In the genomic region with DNA sequence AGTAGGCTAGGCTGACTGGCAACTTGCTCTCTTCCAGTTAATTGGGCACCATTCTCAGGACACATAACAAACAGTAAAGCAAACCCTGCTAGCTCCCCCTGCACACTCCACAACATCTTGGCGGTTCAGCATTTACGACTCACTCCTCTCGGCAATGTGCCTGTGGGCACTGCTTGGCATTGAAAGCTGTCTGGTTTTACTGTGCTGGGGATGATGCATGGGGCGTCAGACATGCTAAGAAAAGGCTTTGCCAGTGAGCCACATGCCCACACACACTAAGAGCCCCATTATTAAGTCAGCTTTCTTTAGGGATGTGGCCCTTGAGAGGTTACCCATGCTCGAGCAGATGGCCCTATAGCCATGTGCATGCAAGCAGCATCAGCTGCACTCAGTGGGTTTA, we compare ENCODE assay signal across 26 mouse cellular contexts.
DNase-seq lines count a peak whose midpoint lies in the region; ATAC-seq and TF ChIP-seq lines count a peak whose summit lies in the region.
"Had no signal": no experiment of that assay in that cellular context is flagged by ENCODE, and none has a peak within 500 bp of the region (broad histone marks: within the 10 kb centered on the region; RNA-seq: fewer than 3 reads in every experiment).

No protein-coding gene starts in this region.

- 57% methylated on average over 5 of the region's 5 CpGs for WGBS in forebrain, embryonic 14.5 days
- WGBS in forebrain, embryonic 13.5 days: 58% methylated on average over 5 of the region's 5 CpGs
- 84% methylated on average over 5 of the region's 5 CpGs for WGBS in lung, embryonic 15.5 days
- 51% methylated on average over 5 of the region's 5 CpGs for WGBS in limb, embryonic 12.5 days

- no peaks in the 10 kb centered on the region for H3K9me3 ChIP-seq in forebrain, embryonic 14.5 days (replicated peaks; ENCODE audit: control insufficient read depth, low read length)
- no peaks in the 10 kb centered on the region for H3K9me3 ChIP-seq in forebrain, embryonic 13.5 days (replicated peaks)
- no peaks in the 10 kb centered on the region for H3K9me3 ChIP-seq in lung, embryonic 15.5 days
- no peaks in the 10 kb centered on the region for H3K9me3 ChIP-seq in limb, embryonic 12.5 days
- H3K9me3 ChIP-seq: embryonic facial prominence, embryonic 12.5 days; heart, embryonic 10.5 days; hindbrain, embryonic 12.5 days; intestine, embryonic 15.5 days; kidney, embryonic 15.5 days; midbrain, embryonic 12.5 days had no signal

- no peak overlapping the region for H3K4me2 ChIP-seq in forebrain, embryonic 14.5 days (ENCODE audit: low read length)
- no peak overlapping the region for H3K4me2 ChIP-seq in forebrain, embryonic 13.5 days
- H3K4me2 ChIP-seq in lung, embryonic 15.5 days: no peak overlapping the region
- no peak overlapping the region for H3K4me2 ChIP-seq in limb, embryonic 12.5 days
- H3K4me2 ChIP-seq: embryonic facial prominence, embryonic 12.5 days; hindbrain, embryonic 12.5 days; intestine, embryonic 15.5 days; kidney, embryonic 15.5 days; liver, embryonic 11.5 days; midbrain, embryonic 12.5 days had no signal

- peak; percentile 42 for DNase-seq in forebrain, embryonic 14.5 days (ENCODE audit: low spot score)
- DNase-seq in lung, adult 18-20 months: no peak
- DNase-seq in Patski (ENCODE audit: low read depth, low spot score): peak; percentile 34
- no peak for DNase-seq in natural killer cell, adult 2 months (ENCODE audit: low spot score in 2 of 2)
- no peak for DNase-seq in spleen, postnatal 4 days (ENCODE audit: low spot score in 2 of 2)
- DNase-seq: cerebellum, adult 9-11 months; kidney, postnatal 4 days; layer of hippocampus, adult 9-11 months; left cerebral cortex, postnatal 4 days; lung, adult 2 months; right cerebral cortex, adult 18-20 months; thymus, postnatal 36 days had no signal

- H3K9ac ChIP-seq in forebrain, embryonic 14.5 days (ENCODE audit: low read length): no peak overlapping the region
- no peak overlapping the region for H3K9ac ChIP-seq in forebrain, embryonic 13.5 days
- H3K9ac ChIP-seq in lung, embryonic 15.5 days: no peak overlapping the region
- no peak overlapping the region for H3K9ac ChIP-seq in limb, embryonic 12.5 days (replicated peaks)
- H3K9ac ChIP-seq: embryonic facial prominence, embryonic 12.5 days; hindbrain, embryonic 12.5 days; intestine, embryonic 15.5 days; kidney, embryonic 15.5 days; midbrain, embryonic 12.5 days had no signal

- TF ChIP-seq CTCF in Patski (IDR thresholded peaks at IDR 0.05): no peak

- no peak for ATAC-seq in forebrain, embryonic 14.5 days
- ATAC-seq in forebrain, embryonic 13.5 days: no peak
- ATAC-seq in lung, embryonic 15.5 days (ENCODE audit: borderline replicate concordance, extremely low read depth, low FRiP score, low TSS enrichment): no peak
- ATAC-seq in Patski: peak; percentile 86
- ATAC-seq in limb, embryonic 12.5 days (ENCODE audit: insufficient number of reproducible peaks, insufficient read depth, low FRiP score, low TSS enrichment, low read depth): no peak
- ATAC-seq: intestine, embryonic 15.5 days had no signal

- in situ Hi-C loops in Patski (cut with MboI; ENCODE audit: low pct_unique_long_range_greater_than_20kb): no loop called here

- POLR2A ChIA-PET in Patski (lab: Charles Lee): no interaction called here

- peaks cover 12% of the 10 kb centered on the region for H3K27me3 ChIP-seq in forebrain, embryonic 14.5 days (replicated peaks; ENCODE audit: control insufficient read depth, insufficient read depth, low read length)
- H3K27me3 ChIP-seq in forebrain, embryonic 13.5 days: peaks cover 44% of the 10 kb centered on the region
- no peaks in the 10 kb centered on the region for H3K27me3 ChIP-seq in lung, embryonic 15.5 days
- H3K27me3 ChIP-seq in Patski: no peaks in the 10 kb centered on the region
- H3K27me3 ChIP-seq in limb, embryonic 12.5 days: no peaks in the 10 kb centered on the region
- H3K27me3 ChIP-seq: embryonic facial prominence, embryonic 12.5 days; hindbrain, embryonic 12.5 days; intestine, embryonic 15.5 days; kidney, embryonic 15.5 days had no signal

- CTCF ChIA-PET in Patski (lab: Charles Lee): interaction anchor here (2.4 kb wide), 1 partner anchor 19 kb away, joined by 5 read pairs; no protein-coding TSS in a partner anchor

- no peak overlapping the region for H3K27ac ChIP-seq in forebrain, embryonic 14.5 days (ENCODE audit: low read depth, low read length)
- no peak overlapping the region for H3K27ac ChIP-seq in forebrain, embryonic 13.5 days
- 0 out of 2 replicates have a peak overlapping the region, but pooled peaks have one; percentile 19 for H3K27ac ChIP-seq in lung, embryonic 15.5 days
- peak overlapping the region; percentile 73 for H3K27ac ChIP-seq in limb, embryonic 12.5 days
- H3K27ac ChIP-seq: embryonic facial prominence, embryonic 12.5 days; heart, embryonic 10.5 days; hindbrain, embryonic 12.5 days; intestine, embryonic 15.5 days; kidney, embryonic 15.5 days; left cerebral cortex, adult 2 months; macrophage; midbrain, embryonic 12.5 days had no signal

- H3K4me3 ChIP-seq in forebrain, embryonic 14.5 days (ENCODE audit: low read depth, low read length): no peak overlapping the region
- H3K4me3 ChIP-seq in forebrain, embryonic 13.5 days: no peak overlapping the region
- no peak overlapping the region for H3K4me3 ChIP-seq in lung, embryonic 15.5 days
- H3K4me3 ChIP-seq in limb, embryonic 12.5 days (replicated peaks): no peak overlapping the region
- H3K4me3 ChIP-seq: embryonic facial prominence, embryonic 12.5 days; erythroblast, embryonic 14.5 days; heart, embryonic 10.5 days; hindbrain, embryonic 12.5 days; intestine, embryonic 15.5 days; kidney, embryonic 15.5 days; left cerebral cortex, adult 2 months; midbrain, embryonic 12.5 days had no signal

- no peaks in the 10 kb centered on the region for H3K36me3 ChIP-seq in forebrain, embryonic 14.5 days (ENCODE audit: control insufficient read depth, insufficient read depth, low read length)
- H3K36me3 ChIP-seq in forebrain, embryonic 13.5 days (ENCODE audit: poor library complexity, severe bottlenecking): no peaks in the 10 kb centered on the region
- peaks cover 6% of the 10 kb centered on the region; the same call in 1 of the 2 replicates for H3K36me3 ChIP-seq in lung, embryonic 15.5 days
- no peaks in the 10 kb centered on the region for H3K36me3 ChIP-seq in limb, embryonic 12.5 days
- H3K36me3 ChIP-seq: embryonic facial prominence, embryonic 12.5 days; G1E; heart, embryonic 10.5 days; hindbrain, embryonic 12.5 days; intestine, embryonic 15.5 days; midbrain, embryonic 12.5 days had no signal

- H3K4me1 ChIP-seq in forebrain, embryonic 14.5 days (ENCODE audit: control insufficient read depth, insufficient read depth, low read length): peaks cover 13% of the 10 kb centered on the region
- peaks cover 22% of the 10 kb centered on the region for H3K4me1 ChIP-seq in forebrain, embryonic 13.5 days
- peaks cover 28% of the 10 kb centered on the region for H3K4me1 ChIP-seq in lung, embryonic 15.5 days
- H3K4me1 ChIP-seq in limb, embryonic 12.5 days (replicated peaks): peaks cover 45% of the 10 kb centered on the region

Comparison
In these comparisons a context has a peak if more than half of its experiments do, and no peak if none do; other contexts are left out.
1. DNase-seq: peak in forebrain, embryonic 14.5 days (single experiment) and Patski (single experiment); none in lung, adult 18-20 months (0 of 2), natural killer cell, adult 2 months (0 of 2) and spleen, postnatal 4 days (0 of 2).
2. H3K27ac ChIP-seq: peak in lung, embryonic 15.5 days (single experiment) and limb, embryonic 12.5 days (single experiment); none in forebrain, embryonic 14.5 days (single experiment) and forebrain, embryonic 13.5 days (single experiment).